Mouse (Mus musculus) gastrocnemius, adult 18-20 months (tissue): Measurements from ENCODE around the gene Pi4kb. TPM values are rescaled to one million over a fixed set of nuclear protein-coding genes. Genes with fewer than 3 reads are reported as not detected.
"Not testable (repeated sequence)": the region's sequence is repeated elsewhere in the genome, so short reads cannot be mapped to it uniquely, and the experiment has no call there.

Experiments
- DNase-seq: peaks from one replicate; pipeline ENCODE4 v3.0.0; 2021; ENCODE audit warnings: low spot score
- long read RNA-seq, 2 experiments: library from polyadenylated mRNA; stranded (forward); transcript quantifications; one replicate each; pipeline ENCODE4 v2.0.0; 2021
- total RNA-seq, 2 experiments: library from RNA; stranded (reverse); gene quantifications; 2 replicates each; pipeline ENCODE4 v1.2.3; 2021

Pi4kb gene
- total RNA-seq, result 10 to 100 TPM; 16.8 to 19.0 TPM
- long read RNA-seq, experiment 1, transcript Pi4kb-201 (11 exons, 3,692 nt), result major isoform, 6 of 12 reads
- long read RNA-seq, experiment 1, partial matches to known transcripts, result 2 of 12 reads
- long read RNA-seq, experiment 1, other reads (novel, unspliced or antisense), result 3 of 12 reads
- long read RNA-seq, experiment 2, partial matches to known transcripts, result 1 of 4 reads
- long read RNA-seq, experiment 2, other reads (novel, unspliced or antisense), result 1 of 4 reads

DNA sequence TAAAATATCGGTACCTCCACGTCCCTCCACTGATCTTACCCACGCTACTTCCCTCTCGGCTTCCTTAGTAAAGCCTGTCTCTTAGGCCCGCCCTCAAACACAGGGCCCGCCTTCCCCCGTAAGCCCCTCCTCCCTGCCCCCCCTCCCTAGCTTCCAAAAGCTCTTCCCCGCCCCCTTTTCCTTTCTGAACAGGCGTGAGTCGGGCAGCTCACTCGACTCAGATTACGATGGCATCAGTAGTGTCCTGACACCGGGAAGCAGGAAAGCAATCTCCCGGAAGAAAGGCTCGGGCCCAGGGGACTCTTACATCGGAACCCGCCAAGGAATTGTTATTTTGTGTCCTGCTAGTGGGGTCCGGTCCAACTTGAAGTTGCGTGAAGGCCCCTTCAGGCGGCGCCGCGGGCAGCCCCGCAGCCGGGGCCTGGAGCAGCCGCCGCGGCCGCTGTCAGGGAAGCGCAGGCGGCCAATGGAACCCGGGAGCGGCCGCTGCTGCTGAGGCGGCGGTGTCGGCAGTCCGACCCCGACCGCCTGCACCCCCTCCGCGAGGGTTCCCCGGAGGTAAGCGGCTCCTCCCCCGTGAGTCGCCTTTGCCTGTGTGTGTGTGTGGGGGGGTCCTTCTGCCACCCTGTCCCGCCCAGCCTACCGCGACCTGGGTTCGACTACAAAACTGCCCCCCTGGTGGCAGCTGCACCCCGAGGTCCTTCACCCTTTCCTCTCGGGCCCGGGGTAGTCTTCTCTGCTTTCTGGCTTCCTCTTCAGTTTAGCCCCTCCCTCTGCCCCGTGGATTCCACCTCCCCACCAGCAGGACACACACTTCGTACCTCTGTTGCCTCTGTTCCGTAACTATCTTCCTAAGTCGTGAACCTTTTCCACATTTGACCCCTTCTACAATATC lies at the start of gene Pi4kb:
TSS of gene Pi4kb (plus strand) at position 204 of the 895 bp plus-strand sequence.
- peak; percentile 91 for DNase-seq

GRCm38 (mm10) chr3:94926301-94926736 lies 48.2 kb upstream of the Pi4kb start:
- DNase-seq, result not testable (repeated sequence)

- DNase-seq, result not testable (repeated sequence)
Observed at GRCm38 (mm10) chr3:94928979-94929378, 45.6 kb upstream of the Pi4kb start.

DNA sequence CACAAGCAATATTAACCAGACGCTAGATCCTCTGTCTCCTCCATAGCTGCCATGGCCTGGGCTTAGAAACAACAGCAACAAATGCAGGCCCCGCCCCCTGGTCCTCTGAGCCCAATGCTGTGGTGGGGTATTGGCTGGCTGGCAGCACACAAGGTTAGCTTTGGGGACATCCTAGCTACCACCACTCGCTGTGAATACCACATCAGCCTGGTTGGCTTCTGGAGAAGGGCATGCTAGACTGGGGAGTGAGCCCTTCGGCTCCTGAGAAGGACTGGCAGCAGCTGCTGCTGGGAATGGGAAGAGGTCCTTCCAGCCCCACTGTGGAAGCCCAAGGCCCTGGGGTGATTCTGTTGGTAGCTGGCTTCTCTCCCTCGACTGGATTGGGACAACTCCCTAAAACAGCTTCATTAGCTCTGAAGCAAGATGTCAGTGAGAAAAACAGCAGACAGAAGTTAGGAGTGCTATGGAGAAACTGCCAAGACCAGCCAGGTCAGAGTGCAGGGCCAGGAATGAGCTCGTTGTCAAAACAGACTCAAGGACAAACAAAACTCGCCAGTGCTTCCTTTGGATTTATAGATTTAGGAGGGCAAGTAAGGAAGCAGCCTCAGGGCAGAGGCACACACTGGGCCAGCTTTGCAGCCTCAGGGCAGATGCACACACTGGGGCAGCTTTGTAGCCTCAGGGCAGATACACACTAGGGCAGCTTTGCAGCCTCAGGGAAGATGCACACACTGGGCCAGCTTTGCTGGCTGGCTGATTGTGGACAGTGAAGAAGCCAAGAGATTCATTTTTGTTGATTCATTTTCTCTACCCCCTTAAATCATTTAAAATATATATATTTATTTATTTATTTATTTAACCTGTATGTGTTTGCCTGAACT lies 43.9 kb upstream of the Pi4kb start:
- DNase-seq, result not testable (repeated sequence)

- not testable (repeated sequence) for DNase-seq
Observed at GRCm38 (mm10) chr3:94931427-94932082, 43.0 kb upstream of the Pi4kb start.

DNA sequence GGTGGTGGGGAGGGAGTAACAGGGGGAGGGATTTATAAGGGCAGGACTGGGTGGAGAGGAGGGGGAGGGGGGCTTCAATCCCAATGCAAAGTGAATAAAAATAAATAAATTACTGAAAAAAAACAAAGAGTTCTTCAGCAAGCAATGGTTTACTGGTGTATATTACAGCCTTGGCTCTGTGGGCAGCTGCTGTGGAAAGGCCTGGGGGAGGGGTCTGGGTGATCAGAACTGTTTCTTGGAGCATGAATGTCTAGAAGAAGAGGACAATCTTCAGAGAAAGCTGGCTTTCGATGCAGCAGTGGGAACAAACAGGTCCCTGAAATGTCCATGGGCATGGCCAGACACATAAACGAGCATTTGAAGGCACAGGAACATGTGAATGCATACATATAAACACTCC lies 42.3 kb upstream of the Pi4kb start:
- not testable (repeated sequence) for DNase-seq

DNA sequence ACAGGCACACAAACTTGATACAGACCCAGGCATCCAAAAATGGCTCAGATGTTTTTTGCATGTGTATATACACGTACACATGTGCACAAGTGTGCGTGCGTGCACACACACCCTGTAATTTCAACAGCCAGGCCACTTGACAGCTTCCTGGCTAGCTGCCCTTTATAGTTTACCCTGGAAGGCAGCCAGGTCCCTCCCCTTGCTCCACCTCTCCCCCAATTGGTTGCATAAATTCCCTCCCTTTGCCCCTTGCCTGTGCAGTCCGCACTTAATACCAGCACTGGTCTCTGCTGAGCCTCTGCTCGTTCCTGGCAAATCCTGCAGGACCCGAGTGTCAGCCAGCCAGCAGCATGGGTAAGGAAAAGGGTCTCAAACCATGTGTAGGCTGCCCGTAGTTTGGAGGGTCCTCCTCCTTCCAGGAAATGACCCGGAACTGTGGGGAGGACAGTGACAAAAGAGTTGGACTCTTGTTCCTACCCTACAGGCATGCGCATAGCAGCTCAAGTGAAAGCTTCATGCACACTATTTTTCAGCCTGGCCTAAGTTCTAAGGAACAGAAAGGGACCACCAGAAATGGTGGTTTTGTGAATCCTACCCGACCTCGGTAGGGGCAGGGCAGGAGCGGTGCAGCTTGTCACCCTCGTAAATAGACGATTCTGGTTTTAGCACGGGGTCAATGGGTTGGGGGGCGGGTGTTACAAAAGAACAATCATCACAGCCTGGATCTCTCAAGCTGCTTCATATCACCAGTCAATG lies 41.5 kb upstream of the Pi4kb start, which contains the start of gene Selenbp1:
TSS of gene Selenbp1 (plus strand) at position 248 of the 756 bp plus-strand sequence.
- peak; percentile 83 for DNase-seq

- not testable (repeated sequence) for DNase-seq
Observed at GRCm38 (mm10) chr3:94933604-94934003, 40.9 kb upstream of the Pi4kb start.

GRCm38 (mm10) chr3:94934564-94934963 lies 40.0 kb upstream of the Pi4kb start:
- not testable (repeated sequence) for DNase-seq

DNA sequence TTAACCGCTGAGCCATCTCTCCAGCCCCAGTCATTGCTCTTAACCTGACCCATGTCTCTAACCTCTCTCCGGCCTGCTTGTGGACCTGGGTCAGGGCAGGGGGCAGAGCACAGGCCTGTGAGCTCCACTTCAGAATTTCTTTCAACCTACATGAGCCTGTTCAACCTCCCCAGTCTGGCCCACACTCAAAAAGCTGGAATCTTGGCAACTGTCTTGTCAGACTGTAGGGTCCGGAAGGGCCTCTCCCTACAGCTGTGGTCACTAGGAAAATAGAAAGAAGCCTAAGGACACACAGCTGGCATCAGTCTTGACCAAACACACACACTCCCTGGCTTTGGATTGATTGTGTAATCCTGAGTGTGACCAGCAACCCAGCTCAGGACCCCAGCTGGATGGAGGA lies 39.2 kb upstream of the Pi4kb start:
- DNase-seq, result peak; percentile 72

DNA sequence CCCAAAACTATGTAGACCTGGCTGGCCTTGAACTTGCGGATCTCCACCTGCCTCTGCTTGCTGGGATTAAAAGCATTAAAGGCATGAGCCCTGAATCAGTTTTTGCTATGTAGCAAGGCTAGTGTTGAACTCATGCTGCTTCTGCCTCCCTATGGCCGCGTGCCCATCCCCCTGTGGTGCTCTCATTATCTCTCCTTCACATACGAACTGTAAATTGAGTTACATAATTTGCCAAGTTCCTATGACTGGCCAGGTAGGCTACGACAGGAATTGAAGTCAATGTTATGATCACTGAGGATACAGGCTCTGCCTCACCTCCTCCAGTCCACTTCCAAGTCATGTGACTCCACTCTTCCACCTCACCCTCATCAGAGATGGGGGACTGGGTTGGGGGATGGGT lies 38.4 kb upstream of the Pi4kb start:
- not testable (repeated sequence) for DNase-seq

GRCm38 (mm10) chr3:94937194-94937593 lies 37.3 kb upstream of the Pi4kb start:
- not testable (repeated sequence) for DNase-seq

DNA sequence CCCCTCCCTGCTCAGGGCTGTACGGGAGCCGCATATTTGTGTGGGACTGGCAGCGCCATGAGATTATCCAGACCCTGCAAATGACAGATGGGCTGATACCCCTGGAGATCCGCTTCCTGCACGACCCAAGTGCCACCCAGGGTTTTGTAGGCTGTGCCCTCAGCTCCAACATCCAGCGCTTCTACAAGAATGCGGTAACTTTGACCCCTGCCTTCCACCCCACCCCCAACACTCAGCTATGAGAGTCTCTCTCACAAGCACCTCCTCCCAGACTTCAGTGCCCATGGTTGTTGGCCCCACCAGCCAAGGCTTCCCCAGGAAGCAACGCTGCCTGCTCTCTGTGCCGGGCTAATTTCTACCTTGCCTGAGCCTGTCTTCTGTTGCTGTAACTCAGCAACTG lies 34.5 kb upstream of the Pi4kb start:
- DNase-seq, result not testable (repeated sequence)

DNA sequence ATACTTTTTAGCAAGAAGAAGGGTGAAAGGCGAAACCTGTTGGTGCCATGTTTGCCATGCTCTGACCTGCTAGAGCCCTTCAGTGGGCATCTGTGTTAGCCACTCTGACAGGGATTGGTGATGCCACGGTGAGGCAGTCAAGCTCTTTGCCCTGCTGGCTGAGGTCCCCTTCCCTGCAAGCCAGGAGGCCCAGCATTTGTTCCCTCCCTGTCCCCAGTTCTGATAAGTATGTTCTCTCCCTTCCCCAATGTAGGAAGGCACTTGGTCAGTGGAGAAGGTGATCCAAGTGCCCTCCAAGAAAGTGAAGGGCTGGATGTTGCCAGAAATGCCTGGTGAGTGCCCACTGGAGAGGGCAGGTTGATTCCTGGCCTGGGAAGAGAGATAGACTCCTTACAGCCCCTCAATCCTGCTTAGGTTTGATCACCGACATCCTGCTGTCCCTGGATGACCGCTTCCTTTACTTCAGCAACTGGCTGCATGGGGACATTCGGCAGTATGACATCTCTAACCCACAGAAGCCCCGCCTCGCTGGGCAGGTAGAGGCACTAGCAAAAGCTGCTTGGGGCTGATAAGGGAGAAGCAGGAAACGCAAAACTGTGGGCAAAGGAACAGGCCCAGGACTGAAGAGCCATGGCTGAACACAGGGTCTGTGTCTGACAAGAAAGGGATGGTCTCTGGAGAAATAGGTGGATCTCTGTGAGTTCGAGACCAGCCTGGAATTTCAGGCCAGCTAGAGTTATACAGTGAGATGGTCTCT lies 32.1 kb upstream of the Pi4kb start:
- DNase-seq, result not testable (repeated sequence)

GRCm38 (mm10) chr3:94943706-94944105 lies 30.8 kb upstream of the Pi4kb start:
- not testable (repeated sequence) for DNase-seq

- DNase-seq, result no peak
Observed at GRCm38 (mm10) chr3:94948066-94948614, 26.4 kb upstream of the Pi4kb start.

DNA sequence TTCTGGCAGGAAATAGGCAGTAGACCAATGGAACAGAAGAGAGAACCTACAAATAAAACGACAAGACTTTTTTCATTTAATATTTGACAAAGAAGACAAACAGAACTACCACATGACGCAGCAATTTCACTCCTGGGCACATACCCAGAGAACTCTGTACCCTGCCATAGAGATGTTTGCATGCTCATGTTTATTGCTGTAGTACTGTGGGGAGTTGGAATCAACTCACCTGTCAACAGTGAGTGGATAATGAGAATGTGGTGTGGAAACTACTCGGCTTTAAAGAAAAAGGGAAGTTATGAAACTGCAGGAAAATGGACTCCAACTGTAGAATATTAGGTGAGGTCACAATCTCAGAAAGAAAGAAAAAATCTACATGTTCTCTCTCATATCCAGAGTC lies 24.9 kb upstream of the Pi4kb start:
- DNase-seq, result no peak

GRCm38 (mm10) chr3:94952806-94953205 lies 21.7 kb upstream of the Pi4kb start:
- DNase-seq, result no peak

- no peak for DNase-seq
Observed at GRCm38 (mm10) chr3:94953384-94953763, 21.2 kb upstream of the Pi4kb start.
